Mouse (Mus musculus): Measurements from ENCODE around the gene Sfxn5.

Gene Sfxn5

DNA sequence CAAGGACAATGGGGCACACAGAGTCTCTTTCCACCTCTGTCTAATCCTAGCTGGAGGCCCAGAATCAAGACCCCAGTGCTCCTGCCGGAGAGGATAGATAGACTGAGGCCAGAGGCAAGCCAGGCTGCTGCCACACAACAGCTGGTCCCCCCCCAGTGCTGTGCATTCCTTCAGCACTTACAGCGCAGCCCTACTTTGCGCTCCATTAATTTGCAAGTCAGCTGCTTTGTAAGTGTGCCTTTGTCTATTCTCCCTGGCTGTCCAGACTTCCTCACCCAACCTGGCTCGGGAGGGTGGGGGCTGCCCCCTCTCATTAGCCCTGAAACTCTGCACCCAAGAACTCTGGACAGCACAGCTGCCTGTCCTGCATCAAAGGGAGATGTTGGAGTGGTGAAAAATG lies 101.2 kb downstream of the Sfxn5 start:
- DNase-seq (ENCODE audit: low read depth), result no peak

DNA sequence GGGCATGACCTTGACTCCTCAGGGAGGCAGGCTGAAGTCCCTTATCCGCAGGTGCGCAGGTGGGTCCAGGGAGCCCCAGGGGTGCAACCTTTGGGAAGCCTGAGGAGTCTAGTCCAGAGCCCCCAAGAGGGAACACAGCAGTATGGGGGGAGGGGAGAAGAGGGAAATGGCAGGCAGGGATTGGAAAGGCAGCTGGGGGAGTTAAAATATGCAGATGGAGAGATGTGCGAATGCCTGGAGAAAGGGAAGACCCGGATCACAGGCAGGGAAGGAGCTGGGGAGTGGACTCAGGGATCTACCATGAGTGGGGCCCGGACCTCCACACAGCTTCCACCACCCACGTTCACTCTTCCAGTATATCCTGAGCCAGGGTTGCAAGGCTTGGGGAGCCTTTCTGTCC lies 101.8 kb downstream of the Sfxn5 start:
- no peak for DNase-seq (ENCODE audit: low read depth)

DNA sequence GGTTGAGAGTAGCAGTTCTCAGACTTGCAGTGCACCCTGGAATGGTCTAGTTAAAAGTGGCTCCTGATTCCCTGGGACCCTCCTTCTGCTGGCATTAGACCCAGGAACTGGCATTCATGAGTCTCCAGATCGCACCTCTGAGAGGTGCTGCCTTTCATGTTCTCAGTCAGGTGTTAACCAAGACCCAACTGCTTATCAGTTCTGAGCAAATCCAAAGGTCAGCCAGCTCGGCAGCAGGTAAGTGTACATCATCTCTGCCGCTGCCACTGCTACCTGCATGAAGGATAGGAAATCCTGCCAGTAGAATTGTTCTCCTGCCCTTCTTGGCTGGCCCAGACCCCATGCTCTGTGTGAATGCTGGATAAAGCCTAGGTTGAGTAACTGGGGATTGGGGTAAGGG lies 102.5 kb downstream of the Sfxn5 start:
- DNase-seq (ENCODE audit: low read depth), result no peak

DNA sequence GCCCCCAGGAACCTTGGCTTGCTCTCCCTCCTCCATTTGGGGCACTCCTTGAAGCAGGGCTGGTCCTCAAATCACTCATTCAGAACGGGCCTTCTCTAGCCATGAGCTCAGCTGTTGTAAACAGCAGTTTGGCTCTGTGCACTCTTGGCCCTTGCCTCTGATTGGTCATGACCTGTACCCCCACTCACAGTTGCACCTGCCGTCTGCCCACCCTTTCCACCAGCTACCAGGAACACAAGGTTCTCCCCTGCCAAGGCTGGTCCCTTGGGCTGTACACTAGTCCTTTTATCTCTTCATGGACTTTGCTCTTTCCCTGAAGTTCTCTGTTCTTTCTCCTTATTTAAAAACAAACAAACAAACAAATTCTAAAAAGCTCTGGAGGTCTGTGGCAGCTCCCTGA lies 105.7 kb downstream of the Sfxn5 start:
- no peak for DNase-seq (ENCODE audit: low read depth)

DNA sequence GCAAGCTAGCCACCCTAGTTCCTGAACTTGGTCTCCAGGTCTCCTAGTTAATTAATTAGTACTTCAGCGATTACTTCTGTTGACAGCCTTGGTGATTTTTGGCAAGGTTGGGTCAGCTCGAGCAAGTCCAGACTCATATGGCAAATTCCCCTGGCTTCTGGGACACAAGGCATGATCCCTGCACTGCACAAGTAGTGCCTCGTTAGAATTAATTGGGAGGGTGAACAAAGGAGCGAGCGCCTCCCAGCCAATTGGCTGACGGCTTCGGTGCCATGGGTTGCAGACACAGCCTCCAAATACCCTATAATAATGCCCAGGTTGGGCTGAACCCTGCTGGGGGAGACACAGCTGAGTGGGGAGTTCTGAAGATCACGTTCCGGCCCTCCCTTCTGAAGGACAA lies 106.7 kb downstream of the Sfxn5 start:
- no peak for DNase-seq (ENCODE audit: low read depth)

DNA sequence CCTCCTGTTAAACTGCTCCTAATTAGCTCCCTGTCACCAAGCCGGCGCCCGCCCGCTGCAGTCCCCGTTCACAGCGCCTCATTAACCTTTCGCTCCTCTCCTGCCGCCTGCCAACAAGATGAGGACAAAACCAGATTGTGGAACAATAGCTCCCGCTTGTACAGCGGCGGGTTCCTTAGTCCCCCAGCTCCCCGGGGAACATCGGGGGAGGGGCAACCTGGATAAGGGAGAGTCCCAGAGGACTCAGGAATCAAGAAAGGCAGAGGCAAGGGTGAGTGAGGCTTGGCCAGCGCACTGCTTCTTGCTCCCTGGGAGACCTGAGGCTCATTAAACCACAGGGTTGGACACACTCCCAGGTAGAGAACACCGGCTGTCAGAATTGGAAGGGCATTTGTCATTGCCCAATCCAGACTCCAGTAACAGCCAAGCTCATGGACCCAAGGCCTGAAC lies 108.8 kb downstream of the Sfxn5 start:
- no peak for DNase-seq (ENCODE audit: low read depth)

DNA sequence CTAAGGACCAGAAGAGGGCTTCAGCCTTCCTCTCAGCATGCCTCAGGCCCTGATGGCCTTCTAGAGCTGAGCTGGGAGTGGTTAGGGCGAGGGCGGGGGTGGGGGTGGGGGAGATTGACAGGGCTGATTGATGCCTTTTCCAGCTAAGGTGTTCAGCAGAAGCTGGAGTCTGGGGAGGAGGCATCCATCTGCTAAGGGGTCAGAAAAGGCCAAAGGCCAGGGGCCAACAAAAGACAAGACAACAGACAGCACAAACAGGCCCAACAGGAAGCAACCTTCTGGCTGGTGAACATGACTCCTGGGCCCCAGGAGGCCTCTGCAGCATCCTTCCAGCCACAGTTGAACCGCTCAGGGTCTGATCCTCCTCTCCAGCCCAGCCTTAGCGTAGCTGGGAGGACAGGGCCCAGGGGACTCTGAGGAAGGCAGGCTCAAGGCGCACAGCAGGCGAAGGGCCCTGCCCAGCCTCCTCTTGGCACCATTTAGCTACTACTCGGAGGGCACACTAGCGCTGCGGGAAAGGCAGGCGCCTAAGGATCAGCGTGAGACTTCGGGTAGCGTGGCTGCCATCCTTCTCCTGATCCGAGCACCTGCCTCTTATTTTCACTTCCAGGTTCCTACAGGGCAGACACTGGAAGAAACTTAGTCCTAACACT lies 109.6 kb downstream of the Sfxn5 start:
- no peak for DNase-seq (ENCODE audit: low read depth)

DNA sequence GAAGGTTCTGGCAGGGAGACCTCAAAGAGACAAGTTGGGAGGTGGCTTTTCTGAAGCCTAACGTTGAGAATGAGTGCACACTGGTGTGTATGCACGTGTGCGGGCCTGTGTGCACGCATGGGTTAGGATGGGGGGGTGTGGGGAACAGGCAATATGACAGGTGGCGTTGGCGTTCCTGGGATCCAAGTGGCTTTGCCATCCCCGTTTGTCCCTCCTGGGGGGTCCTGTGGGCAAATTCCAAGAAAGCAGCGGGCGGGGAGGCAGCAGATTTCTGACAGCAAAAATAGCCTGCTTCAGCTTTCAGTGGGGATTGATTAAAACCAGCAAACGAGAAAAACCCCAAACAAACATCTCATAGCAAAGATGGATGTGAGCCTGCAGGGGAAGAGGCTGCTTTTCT lies 110.7 kb downstream of the Sfxn5 start:
- no peak for DNase-seq (ENCODE audit: low read depth)

DNA sequence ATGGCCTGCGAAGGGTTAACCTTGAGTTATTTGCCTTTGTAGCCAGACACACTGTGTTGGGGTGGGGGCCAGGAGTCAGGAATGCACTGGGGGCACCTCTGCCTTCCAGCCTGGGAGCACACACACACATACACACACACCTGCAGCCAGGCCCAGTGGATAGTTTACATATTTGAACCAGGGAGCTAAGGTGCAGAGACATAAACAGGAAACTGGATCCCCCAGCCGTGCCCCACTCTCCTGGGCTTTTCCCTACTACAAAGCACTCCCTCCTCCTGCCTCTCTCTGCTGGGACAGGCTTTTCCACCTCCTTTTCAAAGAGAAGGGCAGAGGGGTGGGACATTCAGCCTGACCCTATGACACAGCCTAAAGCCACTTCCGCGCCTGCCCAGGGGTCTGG lies 112.3 kb downstream of the Sfxn5 start:
- no peak for DNase-seq (ENCODE audit: low read depth)

DNA sequence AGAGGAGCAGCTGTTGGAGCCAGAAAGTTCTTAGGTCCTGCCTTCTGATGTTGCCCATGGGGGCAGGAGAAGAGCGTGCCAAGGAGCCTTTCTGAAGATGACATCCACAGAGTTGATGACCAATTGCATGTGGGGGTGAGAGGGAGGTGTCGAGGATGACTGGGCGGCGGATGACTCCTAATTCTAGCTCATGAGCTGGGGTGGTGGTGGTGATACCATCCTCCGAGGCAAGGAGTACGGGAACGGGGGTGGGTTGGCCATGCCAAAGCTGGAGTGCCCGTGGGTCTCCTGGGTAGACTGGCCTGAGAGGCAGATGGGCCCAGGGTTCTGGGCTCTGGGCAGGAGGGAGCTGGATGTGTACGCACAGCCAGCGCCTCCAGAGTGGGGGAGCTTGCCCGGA lies 113.5 kb downstream of the Sfxn5 start:
- DNase-seq (ENCODE audit: low read depth), result no peak

DNA sequence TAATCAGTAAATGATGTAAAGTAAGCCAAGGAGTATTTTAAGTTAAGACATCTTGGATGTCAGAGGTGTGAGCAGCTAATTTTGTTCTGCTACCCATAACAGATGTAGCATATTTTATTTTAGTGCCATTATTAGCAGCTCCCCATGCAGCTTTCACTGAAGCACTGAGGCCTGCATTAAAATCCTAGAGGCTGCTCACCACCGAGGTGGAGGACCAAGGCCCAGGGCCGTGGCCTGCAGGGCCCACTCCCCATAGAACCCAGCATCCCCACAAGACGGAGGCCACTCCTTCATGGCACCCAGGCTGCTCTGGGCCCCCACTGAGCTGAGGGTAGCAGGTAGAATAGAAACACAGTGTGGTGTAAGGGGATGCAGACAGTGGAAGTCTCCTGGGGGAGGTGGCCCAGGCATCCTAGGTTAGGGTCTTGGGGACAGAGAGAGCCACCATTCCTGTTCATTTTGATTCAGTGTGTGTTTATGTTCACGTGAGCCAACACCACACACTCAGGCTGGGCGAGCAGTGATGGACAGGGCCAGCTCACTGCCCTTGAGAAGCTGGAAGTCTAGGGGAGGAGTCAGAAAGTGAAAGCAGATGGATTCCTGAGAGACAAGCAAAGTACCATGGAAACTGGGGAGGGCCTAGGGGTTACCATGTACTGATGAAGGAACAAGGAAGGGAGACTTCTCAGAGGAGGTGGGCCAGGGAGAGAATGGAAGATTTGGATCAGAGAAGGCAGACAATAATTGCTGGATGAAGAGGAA lies 114.4 kb downstream of the Sfxn5 start:
- no peak for DNase-seq (ENCODE audit: low read depth)

DNA sequence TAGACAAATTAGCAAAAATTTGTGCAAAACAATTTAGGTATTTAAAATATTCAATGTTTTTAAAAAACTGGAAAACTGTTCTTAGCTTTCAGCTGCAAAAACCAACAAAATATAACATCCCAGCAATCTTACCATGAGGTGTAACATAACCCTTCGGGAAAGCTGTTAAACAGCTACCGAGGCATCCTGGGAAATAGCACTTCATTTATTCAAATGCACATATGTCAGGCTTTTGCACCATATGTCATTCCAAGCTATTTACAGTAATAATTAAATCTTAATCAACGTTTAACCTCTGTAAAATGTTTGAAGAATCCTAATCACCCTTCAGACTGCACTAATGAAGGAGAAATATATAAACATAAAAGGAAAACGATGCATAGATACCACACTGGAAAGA lies 115.0 kb downstream of the Sfxn5 start:
- DNase-seq (ENCODE audit: low read depth), result no peak

DNA sequence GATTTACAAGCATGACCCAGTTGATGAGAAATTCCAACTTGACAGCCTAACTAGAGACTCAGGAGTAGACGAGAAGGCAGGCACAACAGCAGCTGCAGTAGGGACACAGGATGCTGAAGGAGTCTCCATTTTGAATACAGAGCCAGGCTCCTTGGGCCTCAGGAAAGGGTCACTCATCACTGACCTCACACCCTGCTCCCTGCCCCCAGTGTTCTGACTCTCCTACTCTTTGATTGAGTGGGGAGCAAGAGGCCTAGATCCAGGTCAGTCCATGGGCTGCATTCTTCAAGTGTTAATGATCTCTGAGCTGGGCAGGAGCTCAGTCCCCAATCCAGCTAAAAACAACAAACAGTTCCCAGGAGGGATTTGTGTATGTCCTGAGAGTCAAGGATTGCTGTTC lies 122.5 kb downstream of the Sfxn5 start:
- no peak for DNase-seq (ENCODE audit: low read depth)

DNA sequence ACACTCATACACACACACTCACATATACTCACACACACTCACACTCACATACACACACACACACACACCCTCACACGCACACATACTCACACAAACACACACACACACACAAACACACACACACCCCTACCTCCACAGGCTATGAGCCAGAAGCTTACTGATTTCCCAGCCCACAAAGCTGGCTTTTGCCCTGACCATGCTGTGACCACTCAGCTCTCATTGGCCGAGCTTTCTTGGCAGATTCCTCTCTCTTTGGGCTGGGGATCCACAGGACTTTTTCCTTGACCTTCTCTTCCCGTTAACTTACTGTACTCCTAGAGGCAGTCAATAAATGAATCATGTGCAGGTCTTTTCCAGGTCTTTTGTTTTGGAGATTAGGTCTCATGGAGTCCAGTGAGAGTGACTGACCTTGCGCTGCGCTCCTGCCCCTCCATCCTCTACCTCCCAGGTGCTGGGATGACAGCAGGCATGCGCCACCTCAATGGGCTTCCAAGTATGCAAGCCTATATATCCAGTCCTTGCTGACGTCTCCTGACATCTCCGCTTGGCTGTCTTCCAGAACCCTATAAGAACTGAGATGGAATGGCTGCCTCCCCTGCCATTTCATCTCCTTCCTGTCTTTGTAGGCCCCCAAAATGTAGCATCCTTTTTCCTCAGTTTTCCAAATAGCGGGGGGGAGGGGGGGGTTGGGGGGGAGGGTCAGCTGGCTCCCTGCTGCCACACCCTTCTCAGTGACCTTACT lies 123.8 kb downstream of the Sfxn5 start:
- DNase-seq (ENCODE audit: low read depth), result no peak

DNA sequence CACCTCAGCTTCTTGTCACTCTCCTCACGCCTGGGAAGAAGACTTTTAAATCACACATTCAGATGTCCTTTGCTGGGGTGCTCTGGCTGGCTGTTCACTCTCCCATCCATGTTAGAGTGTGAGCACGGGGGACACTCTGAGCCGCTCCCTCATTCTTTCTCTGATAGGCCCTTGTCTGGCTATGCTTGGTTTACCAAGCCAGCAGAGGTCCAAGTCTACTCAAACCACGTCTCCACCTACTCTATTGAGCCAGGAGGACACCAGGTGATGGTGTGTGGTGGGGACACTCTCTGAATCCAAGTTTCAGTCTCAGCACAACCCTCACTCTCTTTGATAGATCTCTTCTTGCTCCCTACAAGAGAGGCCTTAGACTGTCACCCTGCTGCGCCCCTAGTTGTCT lies 125.9 kb downstream of the Sfxn5 start:
- no peak for DNase-seq (ENCODE audit: low read depth)

DNA sequence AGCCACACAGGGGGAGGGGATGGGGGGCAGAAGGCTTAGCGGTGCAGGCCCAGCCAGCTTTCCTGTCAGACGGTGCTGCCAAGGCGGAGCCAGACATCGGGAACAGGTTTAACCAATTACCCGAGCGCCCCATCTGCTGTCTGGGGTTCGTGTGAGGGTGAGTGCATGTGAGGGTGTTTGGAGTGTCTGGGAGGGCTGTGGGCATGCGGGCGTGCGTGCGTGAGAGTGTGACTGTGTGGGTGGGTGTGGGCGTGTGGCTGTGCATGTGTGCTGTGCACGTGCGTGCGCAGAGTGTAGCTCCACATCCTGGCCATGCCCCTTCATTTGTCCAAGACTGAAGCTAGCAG lies 126.3 kb downstream of the Sfxn5 start:
- DNase-seq (ENCODE audit: low read depth), result no peak

DNA sequence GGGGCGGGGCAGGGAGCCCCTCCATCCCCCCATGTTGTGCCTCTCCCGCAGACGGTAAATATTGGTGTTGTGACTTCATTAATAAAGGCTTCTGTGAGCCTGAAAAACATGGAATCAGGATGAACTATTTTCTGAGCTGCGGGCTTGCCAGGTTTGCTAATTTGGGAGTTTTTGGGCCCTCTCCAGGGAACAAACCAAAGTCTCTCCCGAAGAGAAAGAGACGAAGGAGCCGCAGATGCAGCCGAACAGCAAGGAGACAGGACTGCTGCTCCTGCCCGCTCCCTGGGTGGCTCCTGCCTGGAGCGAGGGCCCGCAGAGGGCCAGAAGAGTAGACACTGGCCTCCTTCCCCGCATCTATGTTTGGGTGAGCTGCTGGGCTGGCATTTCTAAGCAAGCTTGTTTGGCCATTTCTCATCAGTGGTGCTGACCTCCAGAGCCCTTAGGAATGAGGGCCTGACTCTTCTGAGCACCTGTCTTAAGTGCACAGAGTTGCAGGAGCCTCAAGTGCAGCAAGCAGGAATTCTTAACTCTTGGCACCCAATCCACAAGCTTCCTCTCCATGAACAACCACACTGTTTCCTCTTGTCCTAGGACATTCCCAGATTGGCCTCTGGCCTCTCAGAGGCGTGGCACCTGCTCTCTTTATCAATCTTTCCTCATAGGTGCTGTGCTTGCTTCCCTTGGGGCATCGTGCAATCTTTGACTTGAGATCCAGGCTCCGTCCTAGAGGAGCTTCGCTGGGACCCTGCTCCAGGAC lies 126.9 kb downstream of the Sfxn5 start:
- DNase-seq (ENCODE audit: low read depth), result no peak

DNA sequence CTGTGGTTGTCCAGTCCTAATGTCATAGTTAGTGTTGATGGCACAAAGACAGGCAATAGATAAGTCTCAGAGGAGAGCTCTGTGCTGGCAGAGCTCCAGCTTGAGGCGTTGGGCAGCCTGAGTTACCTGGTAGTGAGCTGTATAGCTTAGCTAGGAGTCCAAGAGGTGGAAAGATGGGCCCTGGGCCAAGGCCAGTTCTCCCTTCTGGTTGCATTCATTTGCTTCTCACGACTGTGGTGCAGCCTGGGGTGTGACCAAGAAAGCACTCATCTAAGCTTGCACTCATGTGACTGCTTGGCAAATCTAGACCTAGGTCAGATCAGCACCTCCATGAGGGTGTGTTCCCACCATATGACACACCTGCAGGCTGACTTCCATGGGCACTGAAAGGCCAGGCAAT lies 135.3 kb downstream of the Sfxn5 start:
- no peak for DNase-seq (ENCODE audit: low read depth)

DNA sequence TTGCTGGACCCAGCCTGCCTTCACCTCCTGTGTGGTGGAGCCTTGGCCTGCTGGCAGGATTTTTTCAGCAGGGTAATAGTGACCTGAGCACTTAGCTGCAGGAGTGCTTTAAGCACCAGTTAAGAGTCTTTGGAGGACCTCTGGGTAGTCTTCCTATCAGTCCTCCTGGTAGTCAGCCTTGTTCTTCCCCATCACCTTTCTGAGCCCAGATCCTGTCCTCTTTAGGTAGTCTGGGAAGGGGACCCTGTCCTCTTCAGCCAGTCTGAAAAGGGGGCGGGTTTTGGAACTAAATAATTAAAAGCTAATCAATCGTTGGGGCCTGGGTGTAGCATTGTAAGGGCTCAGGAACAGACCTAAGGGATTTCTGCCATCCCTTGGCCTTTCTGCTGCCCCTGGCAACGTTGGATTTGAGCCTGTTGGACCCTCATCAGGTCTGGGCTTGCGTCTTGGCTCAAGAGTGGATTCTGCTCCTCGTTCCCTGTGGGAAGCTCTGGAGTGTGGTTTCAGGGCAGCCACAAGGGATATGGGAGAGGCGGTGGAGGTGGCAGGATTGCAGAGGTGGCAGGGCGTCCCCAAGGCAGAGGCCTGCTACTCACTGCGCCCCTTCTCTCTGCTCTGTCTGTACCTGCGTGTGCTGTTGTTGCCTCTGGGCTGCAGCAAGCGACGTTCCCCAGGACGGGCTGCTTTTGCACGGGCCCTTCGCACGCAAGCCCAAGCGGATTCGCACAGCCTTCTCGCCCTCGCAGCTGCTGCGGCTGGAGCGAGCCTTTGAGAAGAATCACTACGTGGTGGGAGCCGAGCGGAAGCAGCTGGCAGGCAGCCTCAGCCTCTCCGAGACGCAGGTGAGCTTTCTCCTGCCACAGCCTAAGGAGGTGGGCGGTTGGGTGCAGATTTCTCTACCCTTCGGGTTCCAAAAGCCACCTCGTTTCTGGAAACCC lies 139.6 kb downstream of the Sfxn5 start:
- DNase-seq (ENCODE audit: low read depth), result no peak

DNA sequence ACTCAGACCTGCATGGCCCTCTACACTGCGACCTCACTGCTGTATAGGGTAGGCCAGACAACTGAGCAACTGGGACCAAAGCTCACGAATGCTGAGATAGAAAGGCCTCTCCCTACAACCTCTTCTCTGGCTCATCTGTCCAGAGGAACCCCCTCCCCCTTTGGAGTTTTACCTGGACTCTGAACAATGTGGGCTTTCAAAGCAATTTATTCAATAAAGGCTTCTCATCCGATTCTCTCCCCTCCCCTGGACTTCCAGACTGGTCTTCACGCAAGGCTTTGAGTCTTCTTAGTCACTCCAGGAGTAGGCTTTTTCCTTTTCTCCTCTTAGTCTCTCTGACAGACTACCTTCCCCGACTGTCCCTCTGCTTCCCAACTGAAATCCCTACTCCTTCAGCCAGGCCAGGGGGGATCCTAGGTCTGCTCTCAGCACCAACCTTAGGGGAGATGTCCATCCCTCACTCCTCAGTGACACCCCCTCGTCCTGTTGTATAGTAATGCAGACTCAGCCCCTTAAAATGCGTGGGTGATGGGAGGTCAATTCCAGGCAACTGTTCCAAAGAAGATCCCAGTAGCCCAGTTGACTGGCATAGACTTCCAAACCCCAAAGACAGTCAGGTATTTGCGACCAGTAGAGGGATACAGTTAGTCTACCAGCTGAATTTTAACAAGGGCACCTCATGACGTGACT lies 141.3 kb downstream of the Sfxn5 start:
- no peak for DNase-seq (ENCODE audit: low read depth)

DNA sequence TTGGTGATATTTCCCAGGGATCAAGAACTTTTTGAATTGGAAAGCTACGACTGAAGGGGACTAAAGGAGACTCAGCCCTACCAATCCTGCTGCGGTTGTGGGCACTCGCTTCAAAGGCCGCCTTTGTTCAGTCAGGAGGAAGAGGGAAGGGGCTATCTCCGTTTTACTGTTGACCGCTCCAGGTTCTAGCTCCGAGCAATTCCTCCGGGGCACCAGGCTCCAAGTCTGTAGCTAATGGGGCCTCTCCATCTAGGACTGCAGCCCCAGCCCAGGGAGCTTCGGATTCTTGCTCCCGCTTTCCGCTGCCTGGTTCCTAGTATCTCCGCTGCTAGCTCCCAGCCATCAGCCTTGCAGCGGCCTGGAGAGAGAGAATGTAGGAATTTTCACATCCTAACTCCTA lies 142.6 kb downstream of the Sfxn5 start:
- no peak for DNase-seq (ENCODE audit: low read depth)

Measured in induced T-regulatory cell, adult 2 months (primary cell).